Mouse (Mus musculus) thymus, postnatal 14 days (tissue): ENCODE results near the gene Slc17a4.

Experiments used
- DNase-seq: peaks from one replicate; pipeline ENCODE4 v3.0.0; 2021

Slc17a4 gene

GRCm38 (mm10) chr13:23914376-23915167 is at the start of gene Slc17a4:
TSS of gene Slc17a4 (minus strand) at chr13:23915009.
- no peak for DNase-seq

GRCm38 (mm10) chr13:23959776-23960175 is 45.0 kb upstream of the Slc17a4 start:
- no peak for DNase-seq

- peak; percentile 29 for DNase-seq
Observed at GRCm38 (mm10) chr13:23950928-23951327, 36.1 kb upstream of the Slc17a4 start.

- DNase-seq, result no peak
Observed at GRCm38 (mm10) chr13:23949484-23950246, 34.9 kb upstream of the Slc17a4 start.

GRCm38 (mm10) chr13:23946254-23946653 is 31.4 kb upstream of the Slc17a4 start:
- DNase-seq, result no peak

- peak; percentile 4 for DNase-seq
Observed at GRCm38 (mm10) chr13:23942861-23943260, 28.1 kb upstream of the Slc17a4 start.

GRCm38 (mm10) chr13:23940291-23940690 is 25.5 kb upstream of the Slc17a4 start:
- no peak for DNase-seq

- no peak for DNase-seq
Observed at GRCm38 (mm10) chr13:23938699-23939098, 23.9 kb upstream of the Slc17a4 start.

GRCm38 (mm10) chr13:23934211-23934520 is 19.4 kb upstream of the Slc17a4 start, which contains the start of gene Hist1h2aa:
TSS of gene Hist1h2aa (plus strand) at chr13:23934462.
- no peak for DNase-seq

GRCm38 (mm10) chr13:23933421-23934210 is 18.8 kb upstream of the Slc17a4 start, which contains the start of gene Hist1h2ba:
TSS of gene Hist1h2ba (minus strand) at chr13:23934156.
- no peak for DNase-seq

GRCm38 (mm10) chr13:23930904-23931303 is 16.1 kb upstream of the Slc17a4 start:
- DNase-seq, result no peak

GRCm38 (mm10) chr13:23930461-23930860 is 15.7 kb upstream of the Slc17a4 start:
- no peak for DNase-seq

- DNase-seq, result no peak
Observed at GRCm38 (mm10) chr13:23928637-23929036, 13.8 kb upstream of the Slc17a4 start.

GRCm38 (mm10) chr13:23925792-23926191 is 11.0 kb upstream of the Slc17a4 start:
- no peak for DNase-seq

GRCm38 (mm10) chr13:23917674-23918073 is 2.9 kb upstream of the Slc17a4 start:
- DNase-seq, result no peak

GRCm38 (mm10) chr13:23916132-23916531 is 1.3 kb upstream of the Slc17a4 start:
- no peak for DNase-seq

- no peak for DNase-seq
Observed at GRCm38 (mm10) chr13:23913791-23914306, 960 bp downstream of the Slc17a4 start.

GRCm38 (mm10) chr13:23911335-23911734 is 3.5 kb downstream of the Slc17a4 start:
- peak; percentile 10 for DNase-seq

GRCm38 (mm10) chr13:23910121-23910520 is 4.7 kb downstream of the Slc17a4 start:
- peak; percentile 8 for DNase-seq

- DNase-seq, result no peak
Observed at GRCm38 (mm10) chr13:23906906-23907305, 7.9 kb downstream of the Slc17a4 start.

GRCm38 (mm10) chr13:23898242-23898641 is 16.6 kb downstream of the Slc17a4 start:
- peak; percentile 25 for DNase-seq

GRCm38 (mm10) chr13:23893269-23893593 is 21.6 kb downstream of the Slc17a4 start:
- DNase-seq, result no peak
